Mouse (Mus musculus) E14TG2a.4 (cell line): Measurements from ENCODE around the gene Ubr4.

Experiments
- H3K27me3 ChIP-seq: 2 replicates; pipeline ENCODE4 v1.6.1; 2014; ENCODE audit warnings: low read length, control low read depth; ENCODE audit not compliant: insufficient read depth
- H3K36me3 ChIP-seq: 2 replicates; pipeline ENCODE4 v1.6.1; 2014; ENCODE audit warnings: low read length, control low read depth; ENCODE audit not compliant: insufficient read depth
- H3K4me1 ChIP-seq: replicated peaks from 2 replicates; pipeline ENCODE4 v1.6.1; 2014; ENCODE audit warnings: low read depth, low read length, control low read depth
- H3K4me3 ChIP-seq: replicated peaks from 2 replicates; pipeline ENCODE4 v1.5.1; 2014; ENCODE audit warnings: mild to moderate bottlenecking, low read length
- H3K9me3 ChIP-seq: 2 replicates; pipeline ENCODE4 v1.6.1; 2014; ENCODE audit warnings: low read length, control low read depth
- CTCF ChIP-seq: conservative IDR thresholded peaks from 2 replicates; pipeline ENCODE4 v1.5.1; 2014; ENCODE audit warnings: low read length
- NANOG ChIP-seq: IDR thresholded peaks from 2 replicates; pipeline ENCODE4 v1.6.1; 2014; ENCODE audit warnings: borderline replicate concordance, low read length, mixed read lengths
- POU5F1 ChIP-seq: IDR thresholded peaks from 2 replicates; pipeline ENCODE4 v1.6.1; 2014; ENCODE audit warnings: low read length, borderline replicate concordance

Ubr4 gene

GRCm38 (mm10) chr4:139395431-139395830 is 43.0 kb downstream of the Ubr4 start:
- no peaks in the 10 kb centered on the region for H3K9me3 ChIP-seq
- no peak overlapping the region for H3K4me3 ChIP-seq
- peaks cover 5% of the 10 kb centered on the region; the same call in 1 of the 2 replicates for H3K4me1 ChIP-seq
- TF ChIP-seq CTCF, result no peak
- peaks cover 96% of the 10 kb centered on the region for H3K36me3 ChIP-seq
- H3K27me3 ChIP-seq, result no peaks in the 10 kb centered on the region

GRCm38 (mm10) chr4:139400487-139400886 is 48.1 kb downstream of the Ubr4 start:
- TF ChIP-seq NANOG (no peak), CTCF (no peak), POU5F1 (no peak)
- Histone ChIP-seq H3K27me3 (no peaks in the 10 kb centered on the region), H3K4me1 (no peaks in the 10 kb centered on the region), H3K9me3 (no peaks in the 10 kb centered on the region), H3K4me3 (no peak overlapping the region), H3K36me3 (peaks cover 97% of the 10 kb centered on the region)

- Histone ChIP-seq H3K27me3 (no peaks in the 10 kb centered on the region), H3K4me1 (no peaks in the 10 kb centered on the region), H3K9me3 (no peaks in the 10 kb centered on the region), H3K36me3 (peaks cover 99% of the 10 kb centered on the region), H3K4me3 (no peak overlapping the region)
- TF ChIP-seq CTCF (peak; percentile 29), NANOG (no peak), POU5F1 (no peak)
Observed at GRCm38 (mm10) chr4:139403214-139403613, 50.8 kb downstream of the Ubr4 start.

GRCm38 (mm10) chr4:139411351-139411750 is 58.9 kb downstream of the Ubr4 start:
- TF ChIP-seq NANOG (no peak), CTCF (no peak), POU5F1 (no peak)
- Histone ChIP-seq H3K9me3 (no peaks in the 10 kb centered on the region), H3K4me3 (no peak overlapping the region), H3K4me1 (peaks cover under 1% of the 10 kb centered on the region; the same call in 1 of the 2 replicates), H3K36me3 (peaks cover 100% of the 10 kb centered on the region), H3K27me3 (no peaks in the 10 kb centered on the region)

- Histone ChIP-seq H3K4me1 (peaks cover 12% of the 10 kb centered on the region), H3K4me3 (no peak overlapping the region), H3K27me3 (no peaks in the 10 kb centered on the region), H3K9me3 (no peaks in the 10 kb centered on the region), H3K36me3 (peaks cover 99% of the 10 kb centered on the region)
- TF ChIP-seq NANOG, result no peak
- TF ChIP-seq POU5F1, result no peak
- peak; percentile 52 for TF ChIP-seq CTCF
Observed at GRCm38 (mm10) chr4:139417868-139418267, 65.5 kb downstream of the Ubr4 start.

- peaks cover 99% of the 10 kb centered on the region for H3K36me3 ChIP-seq
- H3K9me3 ChIP-seq, result no peaks in the 10 kb centered on the region
- no peaks in the 10 kb centered on the region for H3K27me3 ChIP-seq
- TF ChIP-seq POU5F1 (no peak), NANOG (no peak), CTCF (no peak)
- H3K4me3 ChIP-seq, result no peak overlapping the region
- peaks cover 9% of the 10 kb centered on the region for H3K4me1 ChIP-seq
Observed at GRCm38 (mm10) chr4:139421621-139422020, 69.2 kb downstream of the Ubr4 start.

GRCm38 (mm10) chr4:139422409-139422808 is 70.0 kb downstream of the Ubr4 start:
- TF ChIP-seq POU5F1 (no peak), CTCF (no peak), NANOG (no peak)
- peaks cover 99% of the 10 kb centered on the region for H3K36me3 ChIP-seq
- peaks cover under 1% of the 10 kb centered on the region; the same call in 1 of the 2 replicates for H3K4me1 ChIP-seq
- H3K9me3 ChIP-seq, result no peaks in the 10 kb centered on the region
- no peaks in the 10 kb centered on the region for H3K27me3 ChIP-seq
- H3K4me3 ChIP-seq, result no peak overlapping the region

GRCm38 (mm10) chr4:139423270-139423669 is 70.9 kb downstream of the Ubr4 start:
- H3K9me3 ChIP-seq, result no peaks in the 10 kb centered on the region
- TF ChIP-seq NANOG (no peak), CTCF (no peak), POU5F1 (no peak)
- no peak overlapping the region for H3K4me3 ChIP-seq
- H3K27me3 ChIP-seq, result no peaks in the 10 kb centered on the region
- no peaks in the 10 kb centered on the region for H3K4me1 ChIP-seq
- H3K36me3 ChIP-seq, result peaks cover 99% of the 10 kb centered on the region

- no peak for TF ChIP-seq POU5F1
- peak; percentile 75 for TF ChIP-seq CTCF
- no peaks in the 10 kb centered on the region for H3K27me3 ChIP-seq
- H3K4me3 ChIP-seq, result no peak overlapping the region; the same call in 1 of the 2 replicates
- no peaks in the 10 kb centered on the region for H3K9me3 ChIP-seq
- peaks cover 100% of the 10 kb centered on the region for H3K36me3 ChIP-seq
- H3K4me1 ChIP-seq, result peaks cover 8% of the 10 kb centered on the region
Observed at GRCm38 (mm10) chr4:139430176-139430575, 77.8 kb downstream of the Ubr4 start.

- peaks cover 8% of the 10 kb centered on the region for H3K4me1 ChIP-seq
Observed at GRCm38 (mm10) chr4:139430891-139431290, 78.5 kb downstream of the Ubr4 start.

More at GRCm38 (mm10) chr4:139430891-139431290, 78.5 kb downstream of the Ubr4 start:
- H3K4me3 ChIP-seq, result no peak overlapping the region
- peaks cover 100% of the 10 kb centered on the region for H3K36me3 ChIP-seq
- H3K27me3 ChIP-seq, result no peaks in the 10 kb centered on the region
- H3K9me3 ChIP-seq, result no peaks in the 10 kb centered on the region
- no peak for TF ChIP-seq NANOG
- TF ChIP-seq POU5F1, result no peak
- TF ChIP-seq CTCF, result no peak
